Mouse (Mus musculus) T-helper 17 cell (primary cell): Measurements from ENCODE around the gene Nckap5l.

ENCODE experiments used
- in situ Hi-C, 2 experiments: fragments of 300-600 bp; cut with MboI, MseI; formaldehyde crosslinking; loops; 1 replicate in 1 of 2; 2 replicates in 1 of 2; pipeline ENCODE4 v1.15.1; 2025; ENCODE audit warnings: high pct_unique_total_duplicates in 2 of 2

Gene Nckap5l

GRCm38 (mm10) chr15:99457606-99458401 lies at the start of gene Nckap5l:
Gene Nckap5l (minus strand): TSS chr15:99457748.
- in situ Hi-C loops, result no loop called here

- in situ Hi-C loops, result loop anchor here in 1 of 2 experiments (25.0 kb wide), 1 partner anchor 1293 kb away; the partner anchor contains the start of genes Gm44579 and Olfr287
These were observed 48.0 kb upstream of the Nckap5l start for GRCm38 (mm10) chr15:99505324-99506095.

- in situ Hi-C loops, result loop anchor here in 1 of 2 experiments (25.0 kb wide), 1 partner anchor 1291 kb away; the partner anchor contains the start of genes Gm44579 and Olfr287
These were observed 45.7 kb upstream of the Nckap5l start for GRCm38 (mm10) chr15:99503256-99503655.

- in situ Hi-C loops, result loop anchor here in 1 of 2 experiments (25.0 kb wide), 1 partner anchor 1290 kb away; the partner anchor contains the start of genes Gm44579 and Olfr287
These were observed 44.8 kb upstream of the Nckap5l start for GRCm38 (mm10) chr15:99502311-99502831.

- in situ Hi-C loops, result loop anchor here in 1 of 2 experiments (25.0 kb wide), 1 partner anchor 1289 kb away; the partner anchor contains the start of genes Gm44579 and Olfr287
These were observed 44.0 kb upstream of the Nckap5l start for GRCm38 (mm10) chr15:99501292-99502260.

GRCm38 (mm10) chr15:99500320-99500719 lies 42.8 kb upstream of the Nckap5l start:
- in situ Hi-C loops, result loop anchor here in 1 of 2 experiments (25.0 kb wide), 1 partner anchor 1288 kb away; the partner anchor contains the start of genes Gm44579 and Olfr287

- in situ Hi-C loops, result loop anchor here (5.0 to 25.0 kb wide), 3 partner anchors 173 to 1287 kb away; partner anchors contain the start of genes Asic1 (in 2 of the 2), Gm44579 (in 1 of the 2) and Olfr287 (in 1 of the 2)
These were observed 42.2 kb upstream of the Nckap5l start for GRCm38 (mm10) chr15:99499726-99500125.

- in situ Hi-C loops, result loop anchor here (5.0 to 10.0 kb wide), 2 partner anchors 174 to 176 kb away; partner anchors contain the start of gene Asic1 (in 2 of the 2)
These were observed 41.2 kb upstream of the Nckap5l start for GRCm38 (mm10) chr15:99498781-99499180.

GRCm38 (mm10) chr15:99498356-99498755 lies 40.8 kb upstream of the Nckap5l start:
- in situ Hi-C loops, result loop anchor here (5.0 to 10.0 kb wide), 2 partner anchors 174 to 176 kb away; partner anchors contain the start of gene Asic1 (in 2 of the 2)

GRCm38 (mm10) chr15:99497527-99498242 lies 40.1 kb upstream of the Nckap5l start:
- in situ Hi-C loops, result loop anchor here (5.0 to 10.0 kb wide), 2 partner anchors 175 to 177 kb away; partner anchors contain the start of gene Asic1 (in 2 of the 2)

GRCm38 (mm10) chr15:99497061-99497460 lies 39.5 kb upstream of the Nckap5l start:
- in situ Hi-C loops, result loop anchor here (5.0 to 10.0 kb wide), 2 partner anchors 175 to 178 kb away; partner anchors contain the start of gene Asic1 (in 2 of the 2)

- in situ Hi-C loops, result no loop called here
These were observed 27.2 kb upstream of the Nckap5l start for GRCm38 (mm10) chr15:99484745-99485144.

GRCm38 (mm10) chr15:99475814-99476213 lies 18.3 kb upstream of the Nckap5l start:
- in situ Hi-C loops, result no loop called here

- in situ Hi-C loops, result no loop called here
These were observed 17.0 kb upstream of the Nckap5l start, which contains the start of gene Bcdin3d for GRCm38 (mm10) chr15:99474576-99474926. Gene Bcdin3d (minus strand): TSS chr15:99474730.

GRCm38 (mm10) chr15:99473801-99474575 lies 16.4 kb upstream of the Nckap5l start:
- in situ Hi-C loops, result no loop called here

- in situ Hi-C loops, result no loop called here
These were observed 15.4 kb upstream of the Nckap5l start for GRCm38 (mm10) chr15:99472972-99473371.

- in situ Hi-C loops, result no loop called here
These were observed 14.1 kb upstream of the Nckap5l start for GRCm38 (mm10) chr15:99471677-99472063.

GRCm38 (mm10) chr15:99470971-99471676 lies 13.6 kb upstream of the Nckap5l start:
- in situ Hi-C loops, result no loop called here
